Mouse (Mus musculus) liver, embryonic 14.5 days (tissue): ENCODE measurements at regions not wholly inside any gene's neighbourhood (a gene's known extent, or its start where the extent isn't known, plus 50 kb on each side); places are given as distances from the start of the nearest gene placed in this dataset.

Experiments
- ATAC-seq: fragments of 200-750 bp; cut with Nextera tagmentation; 2 replicates; pipeline ENCODE4 v1.8.0; 2017; ENCODE audit warnings: moderate number of reproducible peaks, mild to moderate bottlenecking, moderate library complexity; ENCODE audit not compliant: insufficient read depth
- DNase-seq, 3 experiments: peaks; one replicate each; pipeline ENCODE4 v3.0.0-alpha.2; 2012 to 2013; ENCODE audit warnings: low read depth in 3 of 3, low spot score in 3 of 3
- H3K27ac ChIP-seq: fragments of 300-500 bp; sonication (generic); 2 replicates; pipeline ENCODE4 v1.5.1; 2014; ENCODE audit warnings: moderate library complexity, mild to moderate bottlenecking, control low read depth, inconsistent platforms
- H3K27me3 ChIP-seq: fragments of 300-500 bp; sonication (generic); 2 replicates; pipeline ENCODE4 v1.6.1; 2014; ENCODE audit warnings: mild to moderate bottlenecking, low read length, moderate library complexity; ENCODE audit not compliant: control insufficient read depth, insufficient read depth
- H3K36me3 ChIP-seq: fragments of 300-500 bp; sonication (generic); replicated peaks from 2 replicates; pipeline ENCODE4 v1.6.1; 2014; ENCODE audit warnings: low read depth; ENCODE audit not compliant: control insufficient read depth, insufficient read depth
- H3K4me1 ChIP-seq, 2 experiments: fragments of 200-500 bp in 1 of 2; fragments of 300-500 bp in 1 of 2; sonication (generic) in 1 of 2; replicated peaks; 2 replicates each; pipeline ENCODE4 v1.6.1; 2012 to 2014; ENCODE audit warnings: antibody characterized with exemption in 1 of 2, inconsistent platforms in 1 of 2, low read length in 1 of 2; ENCODE audit not compliant: control insufficient read depth in 2 of 2, insufficient read depth in 2 of 2
- H3K4me2 ChIP-seq: fragments of 300-500 bp; sonication (generic); 2 replicates; pipeline ENCODE4 v1.6.1; 2014; ENCODE audit warnings: low read depth, mild to moderate bottlenecking, control low read depth, moderate library complexity
- H3K4me3 ChIP-seq, 2 experiments: fragments of 200-500 bp in 1 of 2; fragments of 300-500 bp in 1 of 2; sonication (generic) in 1 of 2; 2 replicates each; pipeline ENCODE4 v1.5.1; 2012 to 2014; ENCODE audit warnings: low read depth in 2 of 2, low read length in 2 of 2, mild to moderate bottlenecking in 2 of 2, control low read depth in 1 of 2, inconsistent platforms in 1 of 2, moderate library complexity in 1 of 2; ENCODE audit not compliant: insufficient read depth in 1 of 2
- H3K9ac ChIP-seq: fragments of 300-500 bp; sonication (generic); replicated peaks from 2 replicates; pipeline ENCODE4 v1.6.1; 2014; ENCODE audit warnings: mild to moderate bottlenecking, control low read depth, moderate library complexity
- H3K9me3 ChIP-seq: fragments of 300-500 bp; sonication (generic); 2 replicates; pipeline ENCODE4 v1.6.1; 2016; ENCODE audit warnings: low read length, mixed read lengths; ENCODE audit not compliant: control insufficient read depth
- CTCF ChIP-seq: IDR thresholded peaks from 2 replicates; pipeline ENCODE4 v1.5.1; 2016; ENCODE audit warnings: antibody characterized with exemption, low read depth, control low read depth
- EP300 ChIP-seq: IDR thresholded peaks from 2 replicates; pipeline ENCODE4 v1.6.1; 2016; ENCODE audit warnings: antibody characterized with exemption, low read depth
- WGBS: fragments of 180-500 bp; shearing (Covaris S2); extraction: QIAGEN DNeasy Blood & Tissue Kit; methylation state at CpG from one replicate; pipeline ENCODE4 v1.1.7; 2014; ENCODE audit not compliant: insufficient replicate concordance; 5-methylcytosine and 5-hydroxymethylcytosine counted together

- DNase-seq, result no peak
- no peak overlapping the region for H3K4me3 ChIP-seq
- no peak overlapping the region for H3K9ac ChIP-seq
- no peaks in the 10 kb centered on the region for H3K4me1 ChIP-seq
- 53% methylated on average over 4 of the region's 4 CpGs for WGBS
- no peaks in the 10 kb centered on the region for H3K36me3 ChIP-seq
- no peak overlapping the region for H3K27ac ChIP-seq
- no peaks in the 10 kb centered on the region for H3K9me3 ChIP-seq
- H3K27me3 ChIP-seq, result no peaks in the 10 kb centered on the region
- no peak overlapping the region for H3K4me2 ChIP-seq
- ATAC-seq, result no peak
- TF ChIP-seq CTCF (no peak), EP300 (no peak)
Observed at GRCm38 (mm10) chr1:76194844-76195243, 648.8 kb downstream of the Slc4a3 start.

DNA sequence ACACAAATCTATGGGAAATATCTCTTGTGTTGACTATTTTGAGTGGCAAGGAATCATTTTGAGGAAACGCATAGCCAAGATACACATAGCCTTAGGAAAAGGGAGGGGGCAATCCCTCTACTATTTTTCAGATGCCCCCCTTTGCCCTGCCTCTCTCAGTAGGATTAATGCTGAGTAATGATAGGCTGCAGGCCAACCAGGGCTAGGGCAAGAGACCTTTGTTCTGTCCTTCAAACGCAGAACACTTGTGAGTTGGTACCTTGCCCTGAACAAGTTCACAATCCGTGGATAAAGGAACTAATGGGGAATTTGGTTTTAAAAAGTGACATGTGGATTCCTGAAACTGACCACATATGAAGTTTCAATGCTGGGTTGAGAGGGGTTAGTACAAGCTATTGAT, 651.6 kb downstream of the Slc4a3 start:
- ATAC-seq (no peak), DNase-seq (no peak)
- Histone ChIP-seq H3K4me2 (no peak overlapping the region), H3K9ac (no peak overlapping the region), H3K9me3 (no peaks in the 10 kb centered on the region), H3K27ac (no peak overlapping the region), H3K4me3 (no peak overlapping the region), H3K4me1 (no peaks in the 10 kb centered on the region), H3K36me3 (no peaks in the 10 kb centered on the region), H3K27me3 (no peaks in the 10 kb centered on the region)
- TF ChIP-seq EP300 (no peak), CTCF (no peak)
- WGBS, result 51% methylated on average over 3 of the region's 3 CpGs

GRCm38 (mm10) chr1:76200906-76201305, 654.8 kb downstream of the Slc4a3 start:
- WGBS, result 54% methylated on average over 3 of the region's 3 CpGs
- H3K27me3 ChIP-seq, result no peaks in the 10 kb centered on the region
- no peaks in the 10 kb centered on the region for H3K36me3 ChIP-seq
- no peaks in the 10 kb centered on the region for H3K9me3 ChIP-seq
- H3K27ac ChIP-seq, result no peak overlapping the region
- no peak overlapping the region for H3K4me2 ChIP-seq
- no peak for TF ChIP-seq EP300
- no peak for TF ChIP-seq CTCF
- H3K4me1 ChIP-seq, result no peaks in the 10 kb centered on the region
- ATAC-seq (no peak), DNase-seq (no peak)
- H3K9ac ChIP-seq, result no peak overlapping the region
- no peak overlapping the region for H3K4me3 ChIP-seq

- ATAC-seq, result no peak
- no peaks in the 10 kb centered on the region for H3K4me1 ChIP-seq
- 71% methylated on average over 5 of the region's 5 CpGs for WGBS
- H3K36me3 ChIP-seq, result no peaks in the 10 kb centered on the region
- H3K4me3 ChIP-seq, result no peak overlapping the region
- no peaks in the 10 kb centered on the region for H3K9me3 ChIP-seq
- TF ChIP-seq EP300 (no peak), CTCF (no peak)
- H3K4me2 ChIP-seq, result no peak overlapping the region
- H3K27me3 ChIP-seq, result no peaks in the 10 kb centered on the region
- H3K9ac ChIP-seq, result no peak overlapping the region
- H3K27ac ChIP-seq, result no peak overlapping the region
- DNase-seq, result no peak
Observed at GRCm38 (mm10) chr1:76212486-76212885, 666.4 kb downstream of the Slc4a3 start.

GRCm38 (mm10) chr1:76244721-76245120, 698.7 kb downstream of the Slc4a3 start:
- no peak overlapping the region for H3K27ac ChIP-seq
- DNase-seq, result no peak
- H3K36me3 ChIP-seq, result no peaks in the 10 kb centered on the region
- 43% methylated on average over 3 of the region's 3 CpGs for WGBS
- H3K4me2 ChIP-seq, result no peak overlapping the region
- H3K9me3 ChIP-seq, result no peaks in the 10 kb centered on the region
- ATAC-seq, result no peak
- H3K4me3 ChIP-seq, result no peak overlapping the region
- H3K4me1 ChIP-seq, result no peaks in the 10 kb centered on the region
- no peaks in the 10 kb centered on the region for H3K27me3 ChIP-seq
- TF ChIP-seq CTCF, result no peak
- TF ChIP-seq EP300, result no peak
- no peak overlapping the region for H3K9ac ChIP-seq
